In the genomic region with DNA sequence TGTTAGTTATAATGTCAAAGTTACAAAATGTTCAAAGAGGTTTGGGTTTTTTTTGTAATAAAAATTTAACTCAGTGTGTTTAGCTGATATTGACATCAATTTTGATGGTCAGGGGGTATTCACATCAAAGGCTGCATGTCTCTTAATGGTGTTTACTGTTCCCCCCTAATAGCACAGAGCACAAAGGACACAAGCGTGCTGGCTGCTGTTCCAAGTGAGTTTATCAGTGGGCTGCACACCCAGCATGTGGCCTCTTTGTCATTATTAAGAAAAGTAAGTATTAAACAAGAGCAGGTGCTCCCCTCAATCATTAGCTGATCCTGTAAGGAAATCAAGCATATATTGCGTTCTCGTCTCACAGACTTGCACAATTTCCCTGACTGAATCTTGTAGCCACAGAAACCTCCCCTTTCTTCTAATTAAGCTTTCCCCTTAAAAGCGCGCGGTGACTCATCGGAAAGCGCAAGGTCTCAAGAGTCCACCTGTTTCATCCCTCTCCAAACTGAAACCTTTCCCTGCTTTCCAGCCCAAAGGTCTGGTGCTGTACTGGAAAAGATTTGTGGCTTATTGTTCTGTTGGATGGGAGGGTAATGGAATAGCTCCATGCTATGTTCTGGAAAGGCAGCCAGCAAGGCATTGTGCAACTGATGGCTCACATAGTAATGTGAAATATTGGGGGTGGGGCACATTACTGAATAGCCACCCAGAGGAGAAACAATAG, we compare ENCODE assay signal across 13 mouse cellular contexts.
A peak's percentile ranks its signal among the peaks of the same experiment; 100 is the strongest.
DNase-seq lines count a peak whose midpoint lies in the region; ATAC-seq lines count a peak whose summit lies in the region.
"Had no signal": no experiment of that assay in that cellular context is flagged by ENCODE, and none has a peak within 500 bp of the region (broad histone marks: within the 10 kb centered on the region; RNA-seq: fewer than 3 reads in every experiment).

No protein-coding gene starts in this region.

- H3K27me3 ChIP-seq in hindbrain, embryonic 16.5 days (replicated peaks; ENCODE audit: control insufficient read depth, insufficient read depth, low read length) = no peaks in the 10 kb centered on the region
- H3K27me3 ChIP-seq in hindbrain, embryonic 14.5 days (ENCODE audit: control insufficient read depth, insufficient read depth, low read length) = no peaks in the 10 kb centered on the region
- no peaks in the 10 kb centered on the region for H3K27me3 ChIP-seq in forebrain, embryonic 11.5 days (ENCODE audit: control insufficient read depth, insufficient read depth, low read length)
- H3K27me3 ChIP-seq: embryonic facial prominence, embryonic 15.5 days; heart, embryonic 15.5 days; megakaryocyte, embryonic 14.5 days had no signal

- no peak overlapping the region for H3K9ac ChIP-seq in hindbrain, embryonic 16.5 days (ENCODE audit: low read depth, low read length)
- no peak overlapping the region for H3K9ac ChIP-seq in hindbrain, embryonic 14.5 days
- no peak overlapping the region for H3K9ac ChIP-seq in forebrain, embryonic 11.5 days (ENCODE audit: low read length)
- H3K9ac ChIP-seq: embryonic facial prominence, embryonic 15.5 days; heart, embryonic 15.5 days had no signal

- 52% methylated on average over 8 of the region's 8 CpGs for WGBS in hindbrain, embryonic 16.5 days
- WGBS in hindbrain, embryonic 14.5 days = 55% methylated on average over 8 of the region's 8 CpGs
- WGBS in forebrain, embryonic 11.5 days = 38% methylated on average over 8 of the region's 8 CpGs

- no peaks in the 10 kb centered on the region for H3K9me3 ChIP-seq in hindbrain, embryonic 16.5 days (ENCODE audit: control insufficient read depth, low read length)
- H3K9me3 ChIP-seq in hindbrain, embryonic 14.5 days (ENCODE audit: control insufficient read depth, low read length) = no peaks in the 10 kb centered on the region
- H3K9me3 ChIP-seq in forebrain, embryonic 11.5 days (ENCODE audit: control insufficient read depth, low read length) = no peaks in the 10 kb centered on the region
- H3K9me3 ChIP-seq: embryonic facial prominence, embryonic 15.5 days; G1E; heart, embryonic 15.5 days; megakaryocyte, embryonic 14.5 days had no signal

- no peak overlapping the region for H3K4me3 ChIP-seq in hindbrain, embryonic 16.5 days (ENCODE audit: low read length)
- no peak overlapping the region for H3K4me3 ChIP-seq in hindbrain, embryonic 14.5 days (replicated peaks; ENCODE audit: low read length)
- no peak overlapping the region for H3K4me3 ChIP-seq in forebrain, embryonic 11.5 days (ENCODE audit: low read depth, low read length)
- H3K4me3 ChIP-seq: embryonic facial prominence, embryonic 15.5 days; heart, embryonic 15.5 days; megakaryocyte, embryonic 14.5 days had no signal

- no peak overlapping the region for H3K4me2 ChIP-seq in hindbrain, embryonic 16.5 days (ENCODE audit: low read length)
- no peak overlapping the region for H3K4me2 ChIP-seq in hindbrain, embryonic 14.5 days (replicated peaks)
- H3K4me2 ChIP-seq in forebrain, embryonic 11.5 days (ENCODE audit: low read depth, low read length, severe bottlenecking) = peak overlapping the region; percentile 26; the same call in 1 of the 2 replicates
- H3K4me2 ChIP-seq: embryonic facial prominence, embryonic 15.5 days; heart, embryonic 15.5 days had no signal

- 0 out of 2 replicates have a peak, but pooled peaks cover 2% of the 10 kb centered on the region for H3K4me1 ChIP-seq in hindbrain, embryonic 16.5 days (ENCODE audit: control insufficient read depth, insufficient read depth, low read depth, low read length)
- no peaks in the 10 kb centered on the region for H3K4me1 ChIP-seq in hindbrain, embryonic 14.5 days (replicated peaks; ENCODE audit: control insufficient read depth, insufficient read depth, low read length)
- H3K4me1 ChIP-seq in forebrain, embryonic 11.5 days (replicated peaks; ENCODE audit: control insufficient read depth, insufficient read depth, low read length) = no peaks in the 10 kb centered on the region
- H3K4me1 ChIP-seq: embryonic facial prominence, embryonic 15.5 days; heart, embryonic 15.5 days; megakaryocyte, embryonic 14.5 days had no signal

- 0 out of 2 replicates have a peak, but pooled peaks have one; percentile 42 for ATAC-seq in hindbrain, embryonic 16.5 days
- ATAC-seq in hindbrain, embryonic 14.5 days (ENCODE audit: low FRiP score) = no peak
- ATAC-seq in forebrain, embryonic 11.5 days (replicated peaks; ENCODE audit: low FRiP score) = peak; percentile 71

- H3K36me3 ChIP-seq in hindbrain, embryonic 16.5 days (ENCODE audit: control insufficient read depth, insufficient read depth, low read length) = no peaks in the 10 kb centered on the region
- no peaks in the 10 kb centered on the region for H3K36me3 ChIP-seq in hindbrain, embryonic 14.5 days (replicated peaks; ENCODE audit: control insufficient read depth, insufficient read depth)
- H3K36me3 ChIP-seq in forebrain, embryonic 11.5 days (ENCODE audit: control insufficient read depth, insufficient read depth, low read length) = no peaks in the 10 kb centered on the region
- H3K36me3 ChIP-seq: embryonic facial prominence, embryonic 15.5 days; G1E; heart, embryonic 15.5 days had no signal

- DNase-seq in hindbrain, embryonic 14.5 days (ENCODE audit: low spot score) = no peak
- peak; percentile 5 for DNase-seq in R1 (ENCODE audit: low read depth, low spot score)
- no peak for DNase-seq in forebrain, embryonic 11.5 days (ENCODE audit: low spot score)
- peak; percentile 35 for DNase-seq in lung, postnatal 25 days (ENCODE audit: low spot score)
- DNase-seq in kidney, postnatal 36 days = no peak
- no peak for DNase-seq in thymus, postnatal 25 days
- DNase-seq in layer of hippocampus, adult 8-10 months (ENCODE audit: low spot score in 2 of 2) = no peak
- DNase-seq: right cerebral cortex, postnatal 25 days had no signal

- no peak overlapping the region for H3K27ac ChIP-seq in hindbrain, embryonic 16.5 days (ENCODE audit: low read depth, low read length)
- H3K27ac ChIP-seq in hindbrain, embryonic 14.5 days = no peak overlapping the region
- H3K27ac ChIP-seq in forebrain, embryonic 11.5 days (ENCODE audit: low read depth, low read length) = no peak overlapping the region
- H3K27ac ChIP-seq: embryonic facial prominence, embryonic 15.5 days; heart, embryonic 15.5 days had no signal

Comparison
In these comparisons a context has a peak if more than half of its experiments do, and no peak if none do; other contexts are left out.
1. DNase-seq: peak in R1 (single experiment) and lung, postnatal 25 days (single experiment); none in hindbrain, embryonic 14.5 days (single experiment), forebrain, embryonic 11.5 days (single experiment), kidney, postnatal 36 days (0 of 2), thymus, postnatal 25 days (single experiment) and layer of hippocampus, adult 8-10 months (0 of 2).